Mouse (Mus musculus) liver, embryonic 12.5 days (tissue): ENCODE data around the gene Agk. TPM values are rescaled to one million over a fixed set of nuclear protein-coding genes. Genes with fewer than 3 reads are reported as not detected.

Experiments used
- polyA plus RNA-seq: library from polyadenylated mRNA; unstranded; fragments of >200 nt; fragmentation: Nextera tagmentation; extraction: Ambion mirVana; gene quantifications from 2 replicates; pipeline ENCODE4 v1.2.1, GENCODE M21; 2016

Gene Agk
- polyA plus RNA-seq, 1 experiment from 2014 or later = 21.3 TPM

Other genes with a start within 250 kb of the Agk start
- gene E330009J07Rik, start 111.0 kb downstream of the Agk start, polyA plus RNA-seq = 2.2 and 2.3 TPM in 2 replicates
- gene Wee2, start 113.9 kb downstream of the Agk start, polyA plus RNA-seq = not detected in 2 replicates
- 107 and 108 TPM in 2 replicates for gene Ssbp1, start 146.2 kb downstream of the Agk start, polyA plus RNA-seq
- gene Tas2r137, start 166.1 kb downstream of the Agk start, polyA plus RNA-seq = not detected in 2 replicates
- not detected in 2 replicates for gene Tas2r108, start 168.4 kb downstream of the Agk start, polyA plus RNA-seq
- gene Prss37, start 194.3 kb downstream of the Agk start, polyA plus RNA-seq = not detected in 2 replicates
- gene Olfr461, start 229.9 kb downstream of the Agk start, polyA plus RNA-seq = not detected in 2 replicates
- gene Olfr460, start 244.3 kb downstream of the Agk start, polyA plus RNA-seq = not detected in 2 replicates